9 mouse cellular contexts compared by ENCODE assay signal in genomic region chr8:93911715-93912555, GRCm38 (mm10).
A peak's percentile ranks its signal among the peaks of the same experiment; 100 is the strongest.
DNase-seq lines count a peak whose midpoint lies in the region; ATAC-seq and TF ChIP-seq lines count a peak whose summit lies in the region.
"Had no signal": no experiment of that assay in that cellular context is flagged by ENCODE, and none has a peak within 500 bp of the region (broad histone marks: within the 10 kb centered on the region; RNA-seq: fewer than 3 reads in every experiment).

No protein-coding gene starts in this region.

- H3K27me3 ChIP-seq in heart, embryonic 11.5 days (ENCODE audit: control insufficient read depth, insufficient read depth, low read length), result no peaks in the 10 kb centered on the region
- H3K27me3 ChIP-seq in intestine, embryonic 15.5 days (replicated peaks), result no peaks in the 10 kb centered on the region
- H3K27me3 ChIP-seq in liver, embryonic 15.5 days, result no peaks in the 10 kb centered on the region

- no peak for ATAC-seq in heart, embryonic 11.5 days (replicated peaks; ENCODE audit: insufficient number of reproducible peaks, low FRiP score, low TSS enrichment)
- peak; percentile 90 for ATAC-seq in intestine, embryonic 15.5 days
- peak; percentile 70 for ATAC-seq in liver, embryonic 15.5 days (ENCODE audit: insufficient read depth)

- H3K4me1 ChIP-seq in heart, embryonic 11.5 days (ENCODE audit: control insufficient read depth, insufficient read depth, low read length), result peaks cover 45% of the 10 kb centered on the region
- peaks cover 29% of the 10 kb centered on the region for H3K4me1 ChIP-seq in intestine, embryonic 15.5 days (replicated peaks)
- peaks cover 32% of the 10 kb centered on the region for H3K4me1 ChIP-seq in liver, embryonic 15.5 days (replicated peaks)

- no peak for TF ChIP-seq CTCF in left cerebral cortex, adult 2 months (IDR thresholded peaks at IDR 0.05)

- no peak for DNase-seq in heart, postnatal 36 days
- DNase-seq in left cerebral cortex, adult 2 months (ENCODE audit: extremely low spot score in 1 of 2, low spot score in 2 of 2), result no peak
- DNase-seq in left cerebral cortex, adult 18-20 months (ENCODE audit: low spot score in 2 of 2), result no peak
- no peak for DNase-seq in c-Kit-positive CD71-positive TER-119-positive erythroid progenitor cells, embryonic 14.5 days (ENCODE audit: low spot score)
- no peak for DNase-seq in urinary bladder, postnatal 14 days (ENCODE audit: low spot score)

- H3K27ac ChIP-seq in heart, embryonic 11.5 days (ENCODE audit: low read depth, low read length), result peak overlapping the region; percentile 41; the same call in 1 of the 2 replicates
- H3K27ac ChIP-seq in left cerebral cortex, adult 2 months, result peak overlapping the region; percentile 88
- H3K27ac ChIP-seq in intestine, embryonic 15.5 days, result peak overlapping the region; percentile 88
- H3K27ac ChIP-seq in liver, embryonic 15.5 days (replicated peaks), result peak overlapping the region; percentile 65
- H3K27ac ChIP-seq: limb, embryonic 12.5 days had no signal

- intact Hi-C loops in heart, postnatal 36 days (cut with DNase I), result no loop called here
- intact Hi-C loops in left cerebral cortex, adult 2 months (cut with DNase I), result no loop called here

- H3K4me3 ChIP-seq in heart, embryonic 11.5 days (ENCODE audit: low read depth, low read length), result no peak overlapping the region
- H3K4me3 ChIP-seq in left cerebral cortex, adult 2 months, result no peak overlapping the region
- H3K4me3 ChIP-seq in intestine, embryonic 15.5 days (replicated peaks), result no peak overlapping the region
- H3K4me3 ChIP-seq in liver, embryonic 15.5 days (replicated peaks), result no peak overlapping the region
- H3K4me3 ChIP-seq: limb, embryonic 12.5 days had no signal

- H3K36me3 ChIP-seq in heart, embryonic 11.5 days (ENCODE audit: control insufficient read depth, insufficient read depth, low read length), result no peaks in the 10 kb centered on the region
- no peaks in the 10 kb centered on the region for H3K36me3 ChIP-seq in intestine, embryonic 15.5 days
- H3K36me3 ChIP-seq in liver, embryonic 15.5 days (replicated peaks), result no peaks in the 10 kb centered on the region
- H3K36me3 ChIP-seq: limb, embryonic 12.5 days had no signal

- WGBS in heart, embryonic 11.5 days (ENCODE audit: insufficient replicate concordance), result 59% methylated on average over 7 of the region's 7 CpGs
- WGBS in intestine, embryonic 15.5 days, result 41% methylated on average over 7 of the region's 7 CpGs
- 49% methylated on average over 7 of the region's 7 CpGs for WGBS in liver, embryonic 15.5 days (ENCODE audit: insufficient replicate concordance)

- no peaks in the 10 kb centered on the region for H3K9me3 ChIP-seq in heart, embryonic 11.5 days (replicated peaks; ENCODE audit: control insufficient read depth, low read length)
- H3K9me3 ChIP-seq in intestine, embryonic 15.5 days, result no peaks in the 10 kb centered on the region
- H3K9me3 ChIP-seq in liver, embryonic 15.5 days (replicated peaks), result no peaks in the 10 kb centered on the region
- H3K9me3 ChIP-seq: limb, embryonic 12.5 days had no signal

- 0 out of 2 replicates have a peak overlapping the region, but pooled peaks have one; percentile 16 for H3K9ac ChIP-seq in heart, embryonic 11.5 days (ENCODE audit: low read depth, low read length)
- H3K9ac ChIP-seq in intestine, embryonic 15.5 days, result no peak overlapping the region
- H3K9ac ChIP-seq in liver, embryonic 15.5 days, result 0 out of 2 replicates have a peak overlapping the region, but pooled peaks have one; percentile 21
- H3K9ac ChIP-seq: limb, embryonic 12.5 days had no signal

- H3K4me2 ChIP-seq in heart, embryonic 11.5 days, result no peak overlapping the region
- peak overlapping the region; percentile 15; the same call in 1 of the 2 replicates for H3K4me2 ChIP-seq in intestine, embryonic 15.5 days (replicated peaks)
- H3K4me2 ChIP-seq in liver, embryonic 15.5 days, result no peak overlapping the region; the same call in 1 of the 2 replicates
- H3K4me2 ChIP-seq: limb, embryonic 12.5 days had no signal
